Mouse (Mus musculus) layer of hippocampus, adult 2 months (tissue): ENCODE data around the gene Etfa. TPM values are rescaled to one million over a fixed set of nuclear protein-coding genes. Genes with fewer than 3 reads are reported as not detected.

ENCODE experiments used
- DNase-seq, 2 experiments: peaks; one replicate each; pipeline ENCODE4 v3.0.0; 2022; ENCODE audit warnings: low spot score in 2 of 2
- H3K27ac ChIP-seq: fragments of 200-600 bp; 2 replicates; pipeline ENCODE4 v1.8.1; 2022
- H3K4me3 ChIP-seq: fragments of 200-600 bp; 2 replicates; pipeline ENCODE4 v1.8.1; 2022; ENCODE audit warnings: mild to moderate bottlenecking
- CTCF ChIP-seq: fragments of 200-600 bp; conservative IDR thresholded peaks from 2 replicates; pipeline ENCODE4 v1.8.1; 2022; ENCODE audit warnings: antibody characterized with exemption, mild to moderate bottlenecking, moderate library complexity
- total RNA-seq, 2 experiments: library from RNA; stranded (reverse); gene quantifications; 2 replicates each; pipeline ENCODE4 v1.2.3; 2021

Gene Etfa
- total RNA-seq, 2 experiments from 2014 or later: 38.6 to 44.8 TPM

- Histone ChIP-seq H3K4me3 (no peak overlapping the region), H3K27ac (0 out of 2 replicates have a peak overlapping the region, but pooled peaks have one; percentile 2)
- DNase-seq: peak in 1 of 2 experiments; percentile 14
- TF ChIP-seq CTCF: no peak
Observed at GRCm38 (mm10) chr9:55482116-55482515, 29.9 kb downstream of the Etfa start.

GRCm38 (mm10) chr9:55478699-55479098, 33.3 kb downstream of the Etfa start:
- TF ChIP-seq CTCF: no peak
- Histone ChIP-seq H3K27ac (no peak overlapping the region), H3K4me3 (no peak overlapping the region)
- DNase-seq: no peak

GRCm38 (mm10) chr9:55476084-55476483, 36.0 kb downstream of the Etfa start:
- no peak for DNase-seq
- no peak for TF ChIP-seq CTCF
- no peak overlapping the region for H3K27ac ChIP-seq
- no peak overlapping the region for H3K4me3 ChIP-seq

DNA sequence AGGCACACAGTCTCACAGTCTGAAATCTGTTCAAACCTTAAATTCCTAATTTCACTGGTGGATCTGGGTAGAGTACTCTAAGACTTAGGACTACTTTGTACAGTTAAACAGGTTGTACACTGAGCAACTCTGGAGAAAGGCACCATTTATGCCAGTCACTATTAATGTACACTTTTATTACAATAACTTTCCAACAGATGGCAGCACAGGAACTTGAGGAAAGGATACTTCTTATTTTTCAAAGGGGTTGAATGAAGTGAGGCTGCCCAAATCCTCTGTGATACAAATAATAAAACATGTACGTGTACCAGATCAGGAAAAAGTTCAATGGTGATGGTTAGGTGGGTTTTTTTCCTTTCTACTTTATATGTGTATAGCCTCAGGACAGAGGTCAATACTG, 43.6 kb downstream of the Etfa start:
- peak; percentile 68 for TF ChIP-seq CTCF
- H3K27ac ChIP-seq: no peak overlapping the region
- no peak for DNase-seq
- H3K4me3 ChIP-seq: no peak overlapping the region

DNA sequence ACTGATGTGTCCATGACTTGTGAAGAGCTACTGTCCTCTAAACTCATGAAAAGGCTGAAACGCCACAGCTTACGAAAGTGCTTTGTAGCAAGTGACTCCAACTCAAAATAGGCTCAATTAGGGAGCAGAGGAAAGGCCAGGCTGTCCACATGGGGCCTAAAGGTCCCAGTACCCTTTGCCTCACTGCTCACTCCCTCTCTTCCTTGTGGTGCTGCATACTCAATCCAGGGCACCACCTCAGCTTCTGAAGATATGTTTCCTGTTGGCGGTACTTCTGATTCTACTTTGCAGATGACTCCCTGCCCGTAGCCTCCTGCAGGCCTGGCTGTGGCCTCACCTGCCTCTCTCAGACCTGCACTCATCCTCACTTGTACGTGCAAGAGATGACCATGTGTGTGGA, 58.7 kb downstream of the Etfa start:
- Histone ChIP-seq H3K27ac (no peak overlapping the region), H3K4me3 (no peak overlapping the region)
- no peak for DNase-seq
- TF ChIP-seq CTCF: no peak

- no peak for TF ChIP-seq CTCF
- no peak overlapping the region for H3K27ac ChIP-seq
- no peak for DNase-seq
- H3K4me3 ChIP-seq: no peak overlapping the region
Observed at GRCm38 (mm10) chr9:55452906-55453305, 59.1 kb downstream of the Etfa start.

DNA sequence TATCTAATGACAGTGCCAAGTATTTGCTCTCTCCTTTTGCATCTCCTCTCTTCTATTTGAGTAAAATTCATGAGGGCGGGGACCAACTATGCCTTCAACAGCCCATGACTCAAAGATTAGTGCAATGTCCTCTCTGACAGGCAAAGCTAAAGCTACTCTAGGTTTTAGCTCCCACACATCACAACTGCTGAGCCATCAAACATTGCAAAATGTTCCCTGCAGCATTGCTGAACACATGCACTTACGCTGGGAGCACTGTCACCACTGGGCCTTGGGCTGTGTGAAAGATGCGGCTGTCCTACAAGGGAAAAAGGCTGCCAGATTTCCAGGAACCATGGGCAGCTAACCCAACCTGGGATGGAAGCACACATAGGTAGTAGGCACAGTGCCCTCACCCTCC, 60.6 kb downstream of the Etfa start:
- DNase-seq: peak in 1 of 2 experiments; percentile 19
- H3K27ac ChIP-seq: no peak overlapping the region

DNA sequence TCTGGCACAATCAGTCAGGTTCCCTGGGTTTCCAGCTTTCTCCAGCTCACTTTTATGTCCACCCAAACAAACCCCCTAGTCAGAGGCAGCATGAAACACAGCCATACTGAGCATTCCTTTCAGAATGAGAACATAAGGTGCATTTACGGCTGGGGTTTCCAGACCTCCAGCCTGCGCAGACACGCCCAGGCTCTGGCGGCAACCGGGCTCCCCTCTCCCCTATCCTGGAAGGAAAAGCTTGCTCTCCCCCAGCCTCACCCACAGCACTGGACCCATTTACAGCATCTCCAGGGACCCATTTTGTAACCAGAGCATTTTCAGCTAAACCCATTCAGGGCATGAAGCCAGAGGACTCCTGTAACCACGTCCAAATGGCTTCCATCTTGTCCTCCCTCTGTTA, 62.0 kb downstream of the Etfa start:
- DNase-seq: no peak
- Histone ChIP-seq H3K4me3 (no peak overlapping the region), H3K27ac (no peak overlapping the region)
- no peak for TF ChIP-seq CTCF

More for the DNA sequence above, 60.6 kb downstream of the Etfa start:
- no peak for TF ChIP-seq CTCF
- no peak overlapping the region for H3K4me3 ChIP-seq

GRCm38 (mm10) chr9:55449108-55449507, 62.9 kb downstream of the Etfa start:
- Histone ChIP-seq H3K4me3 (no peak overlapping the region), H3K27ac (no peak overlapping the region)
- no peak for DNase-seq
- TF ChIP-seq CTCF: no peak

- H3K27ac ChIP-seq: no peak overlapping the region
- H3K4me3 ChIP-seq: no peak overlapping the region
- no peak for DNase-seq
- no peak for TF ChIP-seq CTCF
Observed at GRCm38 (mm10) chr9:55447509-55447908, 64.5 kb downstream of the Etfa start.

DNA sequence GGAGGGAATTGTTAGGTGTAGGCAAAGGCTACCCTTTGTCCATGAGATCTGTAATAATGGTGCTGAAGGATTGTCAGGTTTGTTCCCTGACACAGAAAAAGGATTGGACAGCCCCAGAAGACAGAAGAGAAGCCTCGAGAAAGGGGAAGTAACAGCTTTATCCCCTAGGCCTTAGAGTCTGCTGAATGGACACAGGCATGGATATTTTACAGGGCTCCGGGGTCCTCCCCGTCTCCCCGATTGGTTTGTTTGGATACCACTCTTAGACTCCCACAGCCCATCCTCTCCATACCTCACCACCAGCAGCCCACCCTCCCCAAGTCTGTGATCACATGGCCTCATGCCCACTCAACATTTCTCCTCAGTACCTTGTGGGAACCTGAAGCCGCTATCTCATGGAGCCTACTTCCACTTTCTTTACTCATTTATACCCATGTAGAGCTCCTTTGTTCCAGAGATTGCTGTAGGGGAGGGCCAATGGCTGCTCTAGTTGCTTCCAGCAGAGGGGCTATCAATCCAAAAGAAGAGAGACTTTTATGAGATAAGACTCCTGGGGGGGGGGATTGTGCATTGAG, 72.8 kb downstream of the Etfa start:
- TF ChIP-seq CTCF: no peak
- Histone ChIP-seq H3K27ac (no peak overlapping the region), H3K4me3 (no peak overlapping the region)
- no peak for DNase-seq

- H3K27ac ChIP-seq: no peak overlapping the region
- H3K4me3 ChIP-seq: no peak overlapping the region
- DNase-seq: no peak
- no peak for TF ChIP-seq CTCF
Observed at GRCm38 (mm10) chr9:55438433-55438832, 73.6 kb downstream of the Etfa start.

- Histone ChIP-seq H3K27ac (no peak overlapping the region), H3K4me3 (no peak overlapping the region)
- TF ChIP-seq CTCF: no peak
- DNase-seq: no peak
Observed at GRCm38 (mm10) chr9:55433875-55434274, 78.2 kb downstream of the Etfa start.

DNA sequence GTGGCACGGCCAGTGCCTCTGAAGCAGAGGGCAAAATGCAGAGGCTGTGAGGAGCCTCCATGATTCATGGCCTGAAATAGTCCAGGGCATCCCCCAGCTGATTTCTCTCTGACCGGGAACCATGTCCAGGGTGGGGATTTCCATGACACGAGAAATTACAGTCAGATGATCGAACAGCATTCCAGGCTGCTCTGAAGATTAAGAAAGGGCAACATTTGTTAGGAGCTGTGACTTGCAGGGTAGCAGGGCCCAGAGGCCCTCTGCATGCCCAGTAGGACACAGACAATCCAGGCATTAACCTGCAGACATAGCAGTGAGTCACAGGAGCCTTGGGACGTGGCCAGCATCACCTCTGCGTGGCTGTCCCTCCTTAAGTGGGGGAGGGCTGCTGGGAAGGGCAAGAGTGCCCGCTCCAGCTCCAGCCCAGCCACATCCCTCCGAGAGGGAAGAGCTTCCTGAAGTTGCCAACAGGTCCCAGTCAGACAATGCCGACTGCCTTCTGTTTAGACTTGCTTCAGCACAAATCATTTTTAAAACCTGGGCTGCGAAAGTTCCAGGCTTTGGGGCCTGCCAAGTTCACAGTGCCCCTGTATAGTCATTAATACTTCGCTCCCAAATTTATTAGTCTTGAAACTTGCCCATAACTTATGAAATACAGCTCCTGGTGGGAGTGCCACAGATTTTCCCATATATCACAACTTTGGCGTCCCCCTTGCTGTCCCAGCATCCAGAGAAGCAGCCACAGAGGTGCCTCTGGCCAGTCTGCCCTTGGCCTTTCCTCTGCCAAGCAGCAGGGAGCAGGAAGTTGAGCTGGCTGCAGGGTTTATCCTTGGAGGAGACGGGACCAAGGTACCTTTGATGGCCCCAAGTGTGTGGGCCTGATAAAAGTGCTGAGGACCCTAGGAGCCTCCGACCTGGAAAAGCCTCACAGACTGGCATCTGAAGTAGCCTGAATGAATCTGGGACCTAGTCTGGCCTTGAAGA, 79.4 kb downstream of the Etfa start:
- TF ChIP-seq CTCF: no peak
- no peak overlapping the region for H3K27ac ChIP-seq

More for the DNA sequence above, 79.4 kb downstream of the Etfa start:
- no peak for DNase-seq
- no peak overlapping the region for H3K4me3 ChIP-seq
